Mouse (Mus musculus): ENCODE measurements at regions not wholly inside any gene's neighbourhood (a gene's known extent, or its start where the extent isn't known, plus 50 kb on each side); places are given as distances from the start of the nearest gene placed in this dataset.

DNA sequence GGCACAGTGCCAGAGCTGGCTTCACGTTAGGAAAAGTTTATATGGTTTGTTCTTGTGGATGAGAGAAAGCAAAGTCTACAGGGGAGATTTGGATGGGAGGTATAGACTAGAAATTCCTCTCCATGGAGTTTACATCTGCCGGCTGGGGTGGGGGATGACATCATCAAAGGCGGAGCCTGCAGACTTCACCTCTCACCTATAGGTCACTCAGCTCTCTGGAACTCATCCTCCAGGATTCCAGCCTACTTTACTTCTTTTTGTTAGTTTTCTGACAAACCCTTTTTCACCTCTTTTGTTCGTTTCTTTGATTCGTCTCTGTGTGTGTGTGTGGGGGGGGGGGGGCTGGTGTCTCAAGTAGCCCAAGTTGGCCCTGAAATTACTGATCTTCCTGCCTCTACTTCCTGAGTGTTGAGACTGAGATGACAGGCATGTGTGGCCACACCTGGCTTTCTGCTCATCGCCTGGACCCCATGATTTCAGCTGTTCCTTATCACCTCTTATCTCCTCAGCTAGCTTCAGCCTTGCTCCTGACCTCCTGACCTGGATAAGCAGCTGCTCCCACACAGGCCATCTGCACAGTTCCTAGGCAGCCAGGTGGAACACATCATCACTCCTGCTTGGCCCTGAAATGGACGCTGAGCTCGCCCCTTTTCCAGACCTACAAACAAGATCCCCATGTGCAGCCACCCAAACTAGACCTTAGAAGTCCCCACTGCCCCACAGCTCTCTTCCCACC, 504.5 kb downstream of the Zfp704 start:
- 61% methylated on average over 8 of the region's 8 CpGs for WGBS
- no peaks in the 10 kb centered on the region for H3K9me3 ChIP-seq (replicated peaks; ENCODE audit: control insufficient read depth, low read length)
- H3K9ac ChIP-seq (replicated peaks; ENCODE audit: low read length), result no peak overlapping the region
- H3K36me3 ChIP-seq (replicated peaks; ENCODE audit: control insufficient read depth, insufficient read depth, low read depth, low read length), result no peaks in the 10 kb centered on the region
- H3K4me1 ChIP-seq (ENCODE audit: control insufficient read depth, insufficient read depth, low read length), result no peaks in the 10 kb centered on the region
- DNase-seq (ENCODE audit: low spot score) (no peak), ATAC-seq (replicated peaks; ENCODE audit: insufficient number of reproducible peaks, low FRiP score, low TSS enrichment, low read depth) (no peak)
- no peak overlapping the region for H3K4me3 ChIP-seq (ENCODE audit: low read depth, low read length)
- H3K27me3 ChIP-seq (ENCODE audit: control insufficient read depth, insufficient read depth, low read length), result no peaks in the 10 kb centered on the region
- H3K4me2 ChIP-seq (ENCODE audit: low read depth, low read length), result no peak overlapping the region
- H3K27ac ChIP-seq (replicated peaks; ENCODE audit: low read depth, low read length), result no peak overlapping the region

DNA sequence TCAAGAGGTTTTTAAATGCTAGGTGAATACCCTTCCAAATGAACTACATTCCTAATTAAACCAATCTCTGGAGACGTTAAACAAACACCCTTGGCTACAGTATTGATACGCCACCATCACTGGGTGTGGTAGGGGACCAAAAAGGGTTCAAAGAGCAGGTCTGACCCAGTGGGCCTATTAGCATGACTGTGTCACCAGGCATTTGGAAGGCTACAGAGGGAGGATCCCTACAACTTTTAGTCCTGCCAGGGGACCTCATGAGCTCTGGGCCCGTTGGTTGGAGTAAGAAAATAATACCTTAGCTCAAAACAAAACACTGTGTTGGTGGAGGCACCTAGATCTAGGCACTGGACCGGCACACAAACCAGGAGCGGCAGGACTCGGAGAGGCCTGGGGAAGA, 506.4 kb downstream of the Zfp704 start:
- H3K4me1 ChIP-seq (ENCODE audit: control insufficient read depth, insufficient read depth, low read length), result no peaks in the 10 kb centered on the region
- no peaks in the 10 kb centered on the region for H3K36me3 ChIP-seq (replicated peaks; ENCODE audit: control insufficient read depth, insufficient read depth, low read depth, low read length)
- H3K4me2 ChIP-seq (ENCODE audit: low read depth, low read length), result no peak overlapping the region
- H3K27me3 ChIP-seq (ENCODE audit: control insufficient read depth, insufficient read depth, low read length), result no peaks in the 10 kb centered on the region
- no peak overlapping the region for H3K4me3 ChIP-seq (ENCODE audit: low read depth, low read length)
- ATAC-seq (replicated peaks; ENCODE audit: insufficient number of reproducible peaks, low FRiP score, low TSS enrichment, low read depth), result no peak
- no peak for DNase-seq (ENCODE audit: low spot score)
- H3K27ac ChIP-seq (replicated peaks; ENCODE audit: low read depth, low read length), result no peak overlapping the region
- WGBS, result 81% methylated on average over 6 of the region's 6 CpGs
- no peaks in the 10 kb centered on the region for H3K9me3 ChIP-seq (replicated peaks; ENCODE audit: control insufficient read depth, low read length)
- no peak overlapping the region for H3K9ac ChIP-seq (replicated peaks; ENCODE audit: low read length)

GRCm38 (mm10) chr3:9101240-9101639, 508.6 kb downstream of the Zfp704 start:
- no peaks in the 10 kb centered on the region for H3K4me1 ChIP-seq (ENCODE audit: control insufficient read depth, insufficient read depth, low read length)
- H3K27ac ChIP-seq (replicated peaks; ENCODE audit: low read depth, low read length), result no peak overlapping the region
- H3K27me3 ChIP-seq (ENCODE audit: control insufficient read depth, insufficient read depth, low read length), result no peaks in the 10 kb centered on the region
- no peaks in the 10 kb centered on the region for H3K36me3 ChIP-seq (replicated peaks; ENCODE audit: control insufficient read depth, insufficient read depth, low read depth, low read length)
- H3K4me3 ChIP-seq (ENCODE audit: low read depth, low read length), result no peak overlapping the region
- ATAC-seq (replicated peaks; ENCODE audit: insufficient number of reproducible peaks, low FRiP score, low TSS enrichment, low read depth), result no peak
- H3K4me2 ChIP-seq (ENCODE audit: low read depth, low read length), result no peak overlapping the region
- 51% methylated on average over 3 of the region's 3 CpGs for WGBS
- no peaks in the 10 kb centered on the region for H3K9me3 ChIP-seq (replicated peaks; ENCODE audit: control insufficient read depth, low read length)
- no peak overlapping the region for H3K9ac ChIP-seq (replicated peaks; ENCODE audit: low read length)
- DNase-seq (ENCODE audit: low spot score), result no peak

DNA sequence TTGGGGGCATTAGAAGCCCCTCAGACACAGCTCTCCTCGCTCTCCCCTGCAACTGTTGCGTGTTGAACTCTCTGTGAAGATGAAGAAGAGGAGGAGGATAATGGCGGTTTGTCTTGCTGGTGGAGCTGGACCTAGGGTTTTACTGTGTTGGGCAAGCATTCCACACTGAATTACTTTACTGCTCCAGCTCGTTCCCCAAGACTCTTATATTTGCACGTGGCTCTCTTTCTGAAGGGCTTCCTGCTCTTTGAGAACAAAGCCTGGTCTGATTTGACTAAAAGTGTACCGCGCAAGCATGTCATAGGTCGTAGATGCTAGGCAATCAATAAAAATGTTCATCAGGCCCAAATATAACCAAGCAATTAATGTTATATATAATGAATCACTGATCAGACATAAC, 509.1 kb downstream of the Zfp704 start:
- Histone ChIP-seq H3K27me3 (ENCODE audit: control insufficient read depth, insufficient read depth, low read length) (no peaks in the 10 kb centered on the region), H3K4me1 (ENCODE audit: control insufficient read depth, insufficient read depth, low read length) (no peaks in the 10 kb centered on the region), H3K4me2 (ENCODE audit: low read depth, low read length) (no peak overlapping the region), H3K4me3 (ENCODE audit: low read depth, low read length) (no peak overlapping the region), H3K9ac (replicated peaks; ENCODE audit: low read length) (no peak overlapping the region), H3K27ac (replicated peaks; ENCODE audit: low read depth, low read length) (no peak overlapping the region), H3K36me3 (replicated peaks; ENCODE audit: control insufficient read depth, insufficient read depth, low read depth, low read length) (no peaks in the 10 kb centered on the region), H3K9me3 (replicated peaks; ENCODE audit: control insufficient read depth, low read length) (no peaks in the 10 kb centered on the region)
- ATAC-seq (replicated peaks; ENCODE audit: insufficient number of reproducible peaks, low FRiP score, low TSS enrichment, low read depth) (no peak), DNase-seq (ENCODE audit: low spot score) (no peak)
- 79% methylated on average over 8 of the region's 8 CpGs for WGBS

GRCm38 (mm10) chr3:9098441-9098840, 511.4 kb downstream of the Zfp704 start:
- no peak overlapping the region for H3K4me3 ChIP-seq (ENCODE audit: low read depth, low read length)
- no peaks in the 10 kb centered on the region for H3K36me3 ChIP-seq (replicated peaks; ENCODE audit: control insufficient read depth, insufficient read depth, low read depth, low read length)
- H3K9ac ChIP-seq (replicated peaks; ENCODE audit: low read length), result no peak overlapping the region
- 82% methylated on average over 10 of the region's 10 CpGs for WGBS
- H3K27ac ChIP-seq (replicated peaks; ENCODE audit: low read depth, low read length), result no peak overlapping the region
- H3K27me3 ChIP-seq (ENCODE audit: control insufficient read depth, insufficient read depth, low read length), result no peaks in the 10 kb centered on the region
- ATAC-seq (replicated peaks; ENCODE audit: insufficient number of reproducible peaks, low FRiP score, low TSS enrichment, low read depth) (no peak), DNase-seq (ENCODE audit: low spot score) (no peak)
- no peaks in the 10 kb centered on the region for H3K9me3 ChIP-seq (replicated peaks; ENCODE audit: control insufficient read depth, low read length)
- no peaks in the 10 kb centered on the region for H3K4me1 ChIP-seq (ENCODE audit: control insufficient read depth, insufficient read depth, low read length)
- no peak overlapping the region for H3K4me2 ChIP-seq (ENCODE audit: low read depth, low read length)

GRCm38 (mm10) chr3:9084134-9084533, 525.8 kb downstream of the Zfp704 start:
- no peak overlapping the region for H3K4me3 ChIP-seq (ENCODE audit: low read depth, low read length)
- H3K36me3 ChIP-seq (replicated peaks; ENCODE audit: control insufficient read depth, insufficient read depth, low read depth, low read length), result no peaks in the 10 kb centered on the region
- H3K9ac ChIP-seq (replicated peaks; ENCODE audit: low read length), result no peak overlapping the region
- H3K27me3 ChIP-seq (ENCODE audit: control insufficient read depth, insufficient read depth, low read length), result no peaks in the 10 kb centered on the region
- H3K9me3 ChIP-seq (replicated peaks; ENCODE audit: control insufficient read depth, low read length), result no peaks in the 10 kb centered on the region
- ATAC-seq (replicated peaks; ENCODE audit: insufficient number of reproducible peaks, low FRiP score, low TSS enrichment, low read depth), result no peak
- DNase-seq (ENCODE audit: low spot score), result no peak
- H3K4me1 ChIP-seq (ENCODE audit: control insufficient read depth, insufficient read depth, low read length), result no peaks in the 10 kb centered on the region
- H3K4me2 ChIP-seq (ENCODE audit: low read depth, low read length), result no peak overlapping the region
- H3K27ac ChIP-seq (replicated peaks; ENCODE audit: low read depth, low read length), result no peak overlapping the region
- WGBS, result 85% methylated on average over 5 of the region's 5 CpGs

DNA sequence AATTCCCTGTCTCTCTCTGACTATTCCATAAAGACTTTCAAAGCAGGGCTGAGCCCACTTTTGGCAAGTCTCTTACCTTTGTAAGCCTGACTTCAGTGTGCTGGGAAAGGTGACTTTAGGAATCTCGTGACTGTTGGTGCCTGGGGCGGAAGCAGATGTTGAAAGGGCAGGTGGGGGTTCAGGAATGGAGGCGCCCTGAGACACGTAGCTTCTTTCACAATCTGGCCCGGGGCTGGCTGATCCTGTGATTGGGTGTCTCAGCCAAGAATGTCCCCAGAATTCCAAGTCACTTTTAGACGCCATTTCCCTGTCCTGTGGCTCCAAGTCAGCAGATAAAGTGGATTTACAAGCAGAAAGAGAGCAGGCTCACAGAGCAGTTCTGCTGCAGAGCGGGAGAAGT, 527.8 kb downstream of the Zfp704 start:
- no peak overlapping the region for H3K4me3 ChIP-seq (ENCODE audit: low read depth, low read length)
- WGBS, result 77% methylated on average over 7 of the region's 7 CpGs
- no peak overlapping the region for H3K27ac ChIP-seq (replicated peaks; ENCODE audit: low read depth, low read length)

GRCm38 (mm10) chr3:9078201-9078600, 531.7 kb downstream of the Zfp704 start:
- ATAC-seq (replicated peaks; ENCODE audit: insufficient number of reproducible peaks, low FRiP score, low TSS enrichment, low read depth) (no peak), DNase-seq (ENCODE audit: low spot score) (no peak)
- H3K9ac ChIP-seq (replicated peaks; ENCODE audit: low read length), result no peak overlapping the region
- H3K36me3 ChIP-seq (replicated peaks; ENCODE audit: control insufficient read depth, insufficient read depth, low read depth, low read length), result no peaks in the 10 kb centered on the region
- H3K9me3 ChIP-seq (replicated peaks; ENCODE audit: control insufficient read depth, low read length), result no peaks in the 10 kb centered on the region
- H3K4me1 ChIP-seq (ENCODE audit: control insufficient read depth, insufficient read depth, low read length), result no peaks in the 10 kb centered on the region
- no peak overlapping the region for H3K4me3 ChIP-seq (ENCODE audit: low read depth, low read length)
- H3K4me2 ChIP-seq (ENCODE audit: low read depth, low read length), result no peak overlapping the region
- no peaks in the 10 kb centered on the region for H3K27me3 ChIP-seq (ENCODE audit: control insufficient read depth, insufficient read depth, low read length)
- H3K27ac ChIP-seq (replicated peaks; ENCODE audit: low read depth, low read length), result no peak overlapping the region
- WGBS, result 73% methylated on average over 2 of the region's 2 CpGs

More for the DNA sequence above, 527.8 kb downstream of the Zfp704 start:
- H3K9me3 ChIP-seq (replicated peaks; ENCODE audit: control insufficient read depth, low read length), result no peaks in the 10 kb centered on the region
- H3K36me3 ChIP-seq (replicated peaks; ENCODE audit: control insufficient read depth, insufficient read depth, low read depth, low read length), result no peaks in the 10 kb centered on the region
- H3K9ac ChIP-seq (replicated peaks; ENCODE audit: low read length), result no peak overlapping the region
- DNase-seq (ENCODE audit: low spot score) (no peak), ATAC-seq (replicated peaks; ENCODE audit: insufficient number of reproducible peaks, low FRiP score, low TSS enrichment, low read depth) (no peak)
- H3K4me1 ChIP-seq (ENCODE audit: control insufficient read depth, insufficient read depth, low read length), result no peaks in the 10 kb centered on the region
- H3K4me2 ChIP-seq (ENCODE audit: low read depth, low read length), result no peak overlapping the region
- H3K27me3 ChIP-seq (ENCODE audit: control insufficient read depth, insufficient read depth, low read length), result no peaks in the 10 kb centered on the region
